24 mouse cellular contexts compared by ENCODE assay signal in the genomic region with DNA sequence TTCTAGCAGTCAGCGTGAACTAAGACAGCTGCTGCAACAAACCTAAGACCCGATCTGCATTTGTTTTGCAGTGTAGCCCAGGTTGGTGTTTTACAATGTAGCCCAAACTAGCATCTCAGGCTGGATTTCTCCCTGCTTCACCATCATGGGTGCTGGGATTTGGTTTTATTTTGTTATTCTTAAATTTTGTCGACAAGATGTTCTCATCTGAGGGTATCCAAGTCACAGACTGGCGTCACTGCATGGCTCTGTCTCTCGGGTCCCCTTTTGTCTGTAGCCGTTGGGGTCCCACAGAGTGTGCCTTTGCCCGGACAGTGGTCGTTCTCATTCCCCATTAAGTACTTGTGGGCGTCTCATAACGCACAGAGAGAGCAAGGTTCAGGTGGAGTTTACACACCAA. TPM values are rescaled to one million over a fixed set of nuclear protein-coding genes. Genes with fewer than 3 reads are reported as not detected.
"Had no signal": no experiment of that assay in that cellular context is flagged by ENCODE, and none has a peak within 500 bp of the region (broad histone marks: within the 10 kb centered on the region; RNA-seq: fewer than 3 reads in every experiment).

No protein-coding gene starts in this region.

- ATAC-seq: forebrain, embryonic 13.5 days; forebrain, embryonic 15.5 days had no signal

- H3K4me3 ChIP-seq: embryonic facial prominence, embryonic 12.5 days; embryonic facial prominence, embryonic 15.5 days; erythroblast, embryonic 14.5 days; forebrain, embryonic 10.5 days; gastrocnemius, adult 2 months; heart, adult 2 months had no signal

- H3K9me3 ChIP-seq: embryonic facial prominence, embryonic 12.5 days; embryonic facial prominence, embryonic 13.5 days; embryonic facial prominence, embryonic 15.5 days; forebrain, embryonic 10.5 days; forebrain, embryonic 12.5 days; forebrain, embryonic 13.5 days; forebrain, embryonic 15.5 days had no signal

- H3K9ac ChIP-seq: embryonic facial prominence, embryonic 12.5 days; embryonic facial prominence, embryonic 13.5 days; embryonic facial prominence, embryonic 15.5 days; forebrain, embryonic 12.5 days; forebrain, embryonic 13.5 days; forebrain, postnatal 0 days had no signal

- H3K27ac ChIP-seq: embryonic facial prominence, embryonic 12.5 days; embryonic facial prominence, embryonic 13.5 days; embryonic facial prominence, embryonic 15.5 days; forebrain, embryonic 10.5 days; forebrain, embryonic 12.5 days; forebrain, embryonic 13.5 days; forebrain, embryonic 15.5 days; gastrocnemius, adult 2 months; heart, adult 2 months had no signal

- H3K4me2 ChIP-seq: embryonic facial prominence, embryonic 12.5 days; embryonic facial prominence, embryonic 13.5 days; embryonic facial prominence, embryonic 15.5 days; forebrain, embryonic 12.5 days; forebrain, embryonic 13.5 days had no signal

- H3K36me3 ChIP-seq: embryonic facial prominence, embryonic 12.5 days; embryonic facial prominence, embryonic 13.5 days; embryonic facial prominence, embryonic 15.5 days; forebrain, embryonic 10.5 days; forebrain, embryonic 12.5 days; forebrain, embryonic 15.5 days had no signal

- DNase-seq: cerebellum, adult 9-10 months; cerebellum, postnatal 36 days; embryo, embryonic 11 days; forebrain, postnatal 0 days; gastrocnemius, adult 2 months; gastrocnemius, postnatal 10 days; gastrocnemius, postnatal 14 days; gastrocnemius, postnatal 25 days; gastrocnemius, postnatal 36 days; heart, adult 2 months had no signal

RNA-seq across cellular contexts. Expression of gene Insl3, which starts 4.3 kb away (rescaled TPM):
- polyA plus RNA-seq: embryonic facial prominence, embryonic 11.5 days; forebrain, embryonic 11.5 days; forebrain, embryonic 12.5 days; forebrain, embryonic 13.5 days; forebrain, embryonic 14.5 days; forebrain, embryonic 15.5 days; forebrain, embryonic 16.5 days had no signal

RNA-seq across cellular contexts. Expression of gene Unc13a, which starts 13.1 kb away (rescaled TPM):
- total RNA-seq: gastrocnemius, adult 18-20 months; gastrocnemius, adult 2 months; gastrocnemius, postnatal 36 days had no signal

RNA-seq across cellular contexts. Expression of gene B3gnt3, which starts 16.9 kb away (rescaled TPM):
- total RNA-seq: granulocyte monocyte progenitor cell, adult 5-6 weeks had no signal

RNA-seq across cellular contexts. Expression of gene Fcho1, which starts 40.8 kb away (rescaled TPM):
- total RNA-seq: gastrocnemius, adult 18-20 months; gastrocnemius, adult 2 months; gastrocnemius, postnatal 25 days had no signal
